Mouse (Mus musculus) MEL (cell line): ENCODE measurements at regions not wholly inside any gene's neighbourhood (a gene's known extent, or its start where the extent isn't known, plus 50 kb on each side); places are given as distances from the start of the nearest gene placed in this dataset.

Experiments
- DNase-seq: peaks from one replicate; pipeline ENCODE4 v3.0.0; 2011; ENCODE audit warnings: low read depth, low spot score
- H3K27ac ChIP-seq: 2 replicates; pipeline ENCODE4 v1.5.1; 2012; ENCODE audit warnings: low read depth, mild to moderate bottlenecking, control low read depth, low read length, moderate library complexity; ENCODE audit not compliant: control insufficient read depth
- H3K27me3 ChIP-seq, 2 experiments: fragments of 150-350 bp in 1 of 2; sonication (generic) in 1 of 2; 2 replicates each; pipeline ENCODE4 v1.6.1; 2012; ENCODE audit warnings: low read length in 2 of 2, mild to moderate bottlenecking in 2 of 2, improper control_type of control experiment in 1 of 2, moderate library complexity in 1 of 2; ENCODE audit not compliant: insufficient read depth in 2 of 2, control insufficient read depth in 1 of 2
- H3K36me3 ChIP-seq, 2 experiments: 2 replicates each; pipeline ENCODE4 v1.6.1; 2012 to 2014; ENCODE audit warnings: low read length in 2 of 2, improper control_type of control experiment in 1 of 2, inconsistent platforms in 1 of 2, mild to moderate bottlenecking in 1 of 2; ENCODE audit not compliant: insufficient read depth in 2 of 2, control insufficient read depth in 1 of 2
- H3K4me1 ChIP-seq, 2 experiments: fragments of 150-350 bp in 1 of 2; sonication (generic) in 1 of 2; 2 replicates each; pipeline ENCODE4 v1.6.1; 2012; ENCODE audit warnings: low read length in 2 of 2, improper control_type of control experiment in 1 of 2, mild to moderate bottlenecking in 1 of 2; ENCODE audit not compliant: insufficient read depth in 2 of 2, control insufficient read depth in 1 of 2
- H3K4me3 ChIP-seq, 2 experiments: fragments of 150-350 bp in 1 of 2; sonication (generic) in 1 of 2; 2 replicates each; pipeline ENCODE4 v1.5.1; 2012; ENCODE audit warnings: low read depth in 2 of 2, low read length in 2 of 2, mild to moderate bottlenecking in 2 of 2, moderate library complexity in 2 of 2, control low read depth in 1 of 2, improper control_type of control experiment in 1 of 2; ENCODE audit not compliant: control insufficient read depth in 1 of 2, insufficient read depth in 1 of 2
- H3K79me2 ChIP-seq: 2 replicates; pipeline ENCODE4 v1.6.1; 2012; ENCODE audit warnings: mild to moderate bottlenecking, low read length, moderate library complexity; ENCODE audit not compliant: control insufficient read depth, poor library complexity, insufficient read depth
- H3K9ac ChIP-seq: 2 replicates; pipeline ENCODE4 v1.6.1; 2012; ENCODE audit warnings: low read depth, mild to moderate bottlenecking, control low read depth, low read length, moderate library complexity; ENCODE audit not compliant: control insufficient read depth, poor library complexity, severe bottlenecking
- H3K9me3 ChIP-seq: fragments of 150-350 bp; sonication (generic); replicated peaks from 2 replicates; pipeline ENCODE4 v1.6.1; 2012; ENCODE audit warnings: mild to moderate bottlenecking, low read length, improper control_type of control experiment, moderate library complexity; ENCODE audit not compliant: insufficient read depth
- E2F4 ChIP-seq: IDR thresholded peaks from 2 replicates; pipeline ENCODE4 v1.6.1; 2011; ENCODE audit warnings: low read depth, low read length, improper control_type of control experiment, borderline replicate concordance
- ELF1 ChIP-seq: IDR thresholded peaks from 2 replicates; pipeline ENCODE4 v1.6.1; 2014; ENCODE audit warnings: low read depth, mild to moderate bottlenecking, inconsistent platforms, low read length, improper control_type of control experiment, moderate library complexity
- EP300 ChIP-seq, 2 experiments: IDR thresholded peaks; 2 replicates each; pipeline ENCODE4 v1.6.1; 2011; ENCODE audit warnings: improper control_type of control experiment in 2 of 2, low read length in 2 of 2, low read depth in 1 of 2, mild to moderate bottlenecking in 1 of 2
- GATA1 ChIP-seq: IDR thresholded peaks from 2 replicates; pipeline ENCODE4 v1.6.1; 2011; ENCODE audit warnings: low read depth, low read length, improper control_type of control experiment
- HCFC1 ChIP-seq: IDR thresholded peaks from 2 replicates; pipeline ENCODE4 v1.6.1; 2012; ENCODE audit warnings: low read depth, mild to moderate bottlenecking, inconsistent platforms, low read length, improper control_type of control experiment, moderate library complexity
- MAFK ChIP-seq: IDR thresholded peaks from 2 replicates; pipeline ENCODE4 v1.6.1; 2011; ENCODE audit warnings: low read depth, mild to moderate bottlenecking, low read length, improper control_type of control experiment, borderline replicate concordance
- MAX ChIP-seq: IDR thresholded peaks from 2 replicates; pipeline ENCODE4 v1.6.1; 2011; ENCODE audit warnings: low read length, improper control_type of control experiment
- NRF1 ChIP-seq: IDR thresholded peaks from 2 replicates; pipeline ENCODE4 v1.6.1; 2014; ENCODE audit warnings: low read depth, mild to moderate bottlenecking, inconsistent platforms, low read length, improper control_type of control experiment, moderate library complexity; ENCODE audit not compliant: poor library complexity, insufficient read depth, severe bottlenecking
- RAD21 ChIP-seq: IDR thresholded peaks from 2 replicates; pipeline ENCODE4 v1.6.1; 2011; ENCODE audit warnings: mild to moderate bottlenecking, low read depth, low read length, improper control_type of control experiment
- RCOR1 ChIP-seq: IDR thresholded peaks from 2 replicates; pipeline ENCODE4 v1.6.1; 2012; ENCODE audit warnings: low read depth, mild to moderate bottlenecking, inconsistent platforms, low read length, improper control_type of control experiment
- SMC3 ChIP-seq: IDR thresholded peaks from 2 replicates; pipeline ENCODE4 v1.6.1; 2011; ENCODE audit warnings: low read depth, low read length, improper control_type of control experiment
- TAL1 ChIP-seq: IDR thresholded peaks from 2 replicates; pipeline ENCODE4 v1.6.1; 2012; ENCODE audit warnings: mild to moderate bottlenecking, inconsistent platforms, low read length, moderate library complexity, mixed read lengths
- TCF12 ChIP-seq: IDR thresholded peaks from 2 replicates; pipeline ENCODE4 v1.6.1; 2014; ENCODE audit warnings: low read depth, mild to moderate bottlenecking, inconsistent platforms, low read length, improper control_type of control experiment, moderate library complexity
- USF1 ChIP-seq: IDR thresholded peaks from 2 replicates; pipeline ENCODE4 v1.6.1; 2014; ENCODE audit warnings: low read depth, mild to moderate bottlenecking, inconsistent platforms, low read length, improper control_type of control experiment, moderate library complexity
- ZC3H11A ChIP-seq: IDR thresholded peaks from 2 replicates; pipeline ENCODE4 v1.6.1; 2012; ENCODE audit warnings: low read depth, mild to moderate bottlenecking, inconsistent platforms, low read length, improper control_type of control experiment

DNA sequence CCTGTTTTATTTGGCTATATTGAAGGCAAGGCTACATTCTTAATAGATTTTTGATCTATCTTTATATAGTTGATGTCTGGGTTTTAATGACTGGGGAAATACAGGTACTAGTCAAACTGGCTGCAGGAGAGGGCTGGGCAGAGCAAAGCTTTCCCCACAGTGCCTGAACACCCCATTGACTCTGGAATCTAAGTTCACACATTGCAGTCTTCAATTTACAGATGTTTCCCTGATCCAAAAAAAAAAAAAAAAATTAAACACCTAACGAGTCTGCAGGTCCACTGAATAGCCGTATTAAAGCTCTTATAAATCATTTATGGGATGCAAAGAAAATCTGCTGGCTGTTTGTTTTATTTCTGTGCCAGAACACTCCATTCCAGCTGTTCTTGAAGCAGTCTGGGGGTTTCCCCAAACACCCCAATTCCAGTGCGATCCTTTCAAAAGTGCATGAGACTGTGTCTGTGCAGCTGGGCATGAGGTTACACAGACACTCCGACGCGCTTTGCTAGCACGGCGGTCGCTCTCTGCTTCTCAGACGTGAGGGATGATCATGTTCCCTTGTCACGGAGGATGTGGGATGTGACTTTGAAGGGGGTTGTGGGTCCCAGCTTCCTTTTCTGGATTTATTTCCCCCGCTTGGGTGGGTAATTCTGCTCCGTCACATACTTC is 173.3 kb upstream of the Tut7 start:
- no peaks in the 10 kb centered on the region for H3K27me3 ChIP-seq
- H3K27ac ChIP-seq: no peak overlapping the region
- H3K9me3 ChIP-seq: no peaks in the 10 kb centered on the region
- H3K36me3 ChIP-seq: no peaks in the 10 kb centered on the region
- no peak overlapping the region for H3K4me3 ChIP-seq
- H3K79me2 ChIP-seq: no peaks in the 10 kb centered on the region
- no peaks in the 10 kb centered on the region for H3K4me1 ChIP-seq
- TF ChIP-seq EP300 (IDR thresholded peaks at IDR 0.05; ENCODE audit: low read depth in 1 of 2, low read length in 2 of 2): no peak
- no peak for TF ChIP-seq RAD21
- TF ChIP-seq TCF12: no peak
- TF ChIP-seq SMC3: no peak
- no peak for TF ChIP-seq USF1
- TF ChIP-seq MAX: no peak
- no peak for TF ChIP-seq NRF1
- TF ChIP-seq HCFC1: no peak
- no peak for TF ChIP-seq E2F4
- TF ChIP-seq TAL1: no peak
- no peak for TF ChIP-seq GATA1
- TF ChIP-seq RCOR1: no peak
- no peak for TF ChIP-seq MAFK
- no peak for DNase-seq
- no peak overlapping the region for H3K9ac ChIP-seq

DNA sequence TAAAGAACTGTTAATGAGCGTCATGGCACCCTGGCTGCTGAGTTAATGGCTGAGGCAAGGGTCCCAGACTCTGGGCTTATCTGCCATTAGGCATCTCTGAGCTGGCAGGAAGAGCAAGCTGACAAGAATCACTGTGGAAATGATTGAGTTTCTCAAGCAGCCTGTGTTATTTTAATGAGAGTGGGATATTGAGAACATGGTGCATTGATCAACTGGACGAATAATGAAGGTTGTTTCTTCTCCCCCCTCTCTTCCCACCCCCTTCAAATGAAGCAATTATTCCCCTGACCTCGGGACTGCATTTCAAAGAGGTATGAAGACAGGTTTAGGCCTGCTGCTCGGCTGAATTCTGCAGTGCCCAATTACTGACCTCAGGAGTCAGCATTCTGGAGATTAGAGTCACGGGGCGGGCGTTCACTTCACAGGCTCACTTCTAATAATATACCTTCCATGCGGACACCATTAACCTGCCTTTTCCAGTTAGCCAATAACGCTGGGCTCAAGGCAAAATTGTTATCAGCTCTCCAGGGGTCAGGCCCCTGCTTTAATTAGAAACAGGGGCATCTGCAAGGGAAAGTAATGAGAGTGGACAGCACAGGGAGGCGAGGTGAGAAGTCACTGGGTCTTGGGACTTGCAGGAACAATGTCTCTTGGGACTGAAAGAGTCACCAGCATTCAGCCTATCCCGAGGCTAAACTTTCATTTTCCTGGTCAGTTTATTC is 170.0 kb upstream of the Tut7 start:
- no peaks in the 10 kb centered on the region for H3K4me1 ChIP-seq
- no peaks in the 10 kb centered on the region for H3K36me3 ChIP-seq
- no peak for DNase-seq
- no peak overlapping the region for H3K27ac ChIP-seq
- no peaks in the 10 kb centered on the region for H3K79me2 ChIP-seq
- no peak for TF ChIP-seq ZC3H11A
- no peak for TF ChIP-seq ELF1
- no peak for TF ChIP-seq HCFC1
- no peak for TF ChIP-seq SMC3
- no peak for TF ChIP-seq E2F4
- TF ChIP-seq TCF12: no peak
- H3K9ac ChIP-seq: no peak overlapping the region
- H3K27me3 ChIP-seq: no peaks in the 10 kb centered on the region
- H3K4me3 ChIP-seq: no peak overlapping the region
- no peaks in the 10 kb centered on the region for H3K9me3 ChIP-seq
